Mouse (Mus musculus) G1E (cell line): Measurements from ENCODE around the gene Ralgapb.

Experiments
- CTCF ChIP-seq: IDR thresholded peaks from 2 replicates; pipeline ENCODE4 v1.5.1; 2012; ENCODE audit warnings: low read depth, low read length, inconsistent platforms, mixed read lengths
- GATA1 ChIP-seq: IDR thresholded peaks from 2 replicates; pipeline ENCODE4 v1.6.1; 2012; ENCODE audit warnings: borderline replicate concordance, low read length, inconsistent platforms, mixed read lengths

GRCm38 (mm10) chr2:158507046-158507445 lies 97.4 kb downstream of the Ralgapb start:
- TF ChIP-seq CTCF = no peak
- TF ChIP-seq GATA1 = no peak
